Mouse (Mus musculus) spleen, postnatal 4 days (tissue): ENCODE results near the gene Olfr159.

ENCODE experiments used
- DNase-seq, 2 experiments: peaks; one replicate each; pipeline ENCODE4 v3.0.0; 2022; ENCODE audit warnings: low spot score in 2 of 2

Olfr159 gene

DNA sequence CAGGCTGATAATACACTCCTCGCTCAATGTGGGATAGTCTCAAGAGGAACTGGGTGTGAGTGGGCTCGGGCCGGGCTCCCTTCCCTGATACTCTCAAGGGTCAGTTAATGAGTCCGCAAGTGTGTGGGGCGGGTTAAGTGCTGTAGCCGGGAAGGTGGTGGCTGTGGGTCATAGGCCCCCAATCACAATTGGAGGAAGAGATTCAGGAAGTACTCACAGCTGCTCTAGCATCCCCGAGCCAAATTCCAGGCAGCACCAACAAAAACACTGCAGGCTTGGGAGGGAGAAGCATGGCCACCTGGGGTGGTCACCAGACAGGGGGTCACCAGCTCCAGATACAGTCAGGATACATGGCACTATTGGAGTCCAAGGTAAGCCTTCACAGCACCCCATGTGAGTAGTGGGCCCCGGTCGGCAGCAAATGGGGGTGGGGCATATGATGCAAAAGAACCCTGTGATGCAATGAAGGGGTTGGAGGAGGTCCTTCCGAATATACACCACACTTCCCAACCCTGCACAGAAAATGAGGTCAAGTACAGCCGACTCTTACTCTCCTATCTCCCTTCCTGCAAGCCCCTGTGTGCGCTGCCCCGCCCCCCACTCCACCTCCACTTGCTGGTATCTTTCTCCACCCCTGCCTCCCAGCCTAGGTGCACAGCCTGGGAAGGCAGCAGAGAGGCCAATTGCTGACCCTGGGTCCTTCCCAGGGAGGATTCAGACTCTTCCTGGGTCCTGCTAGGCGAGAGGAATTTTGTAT lies 40.8 kb downstream of the Olfr159 start, which contains the start of gene Spaar:
Spaar (plus strand) TSS at position 241 of the 757 bp plus-strand sequence.
- no peak for DNase-seq

DNA sequence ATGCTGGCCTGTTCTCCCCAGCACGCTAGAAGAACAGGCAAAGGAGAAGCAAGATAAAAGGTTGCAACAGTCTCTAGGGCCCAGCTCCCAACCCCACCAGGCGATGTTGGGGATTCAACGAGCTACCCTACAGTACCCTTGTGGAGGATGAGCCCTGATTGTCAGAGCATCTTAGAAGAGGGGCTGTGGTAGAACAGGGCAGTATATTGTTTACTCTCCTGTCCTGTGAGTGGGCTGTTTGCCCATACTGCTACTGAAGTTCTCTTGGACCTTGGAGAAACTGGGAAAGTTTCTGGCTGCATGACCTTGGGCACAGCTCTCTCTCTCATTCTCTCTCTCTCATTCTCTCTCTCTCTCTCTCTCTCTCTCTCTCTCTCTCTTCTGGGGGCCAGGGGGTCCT lies 41.7 kb downstream of the Olfr159 start:
- no peak for DNase-seq

DNA sequence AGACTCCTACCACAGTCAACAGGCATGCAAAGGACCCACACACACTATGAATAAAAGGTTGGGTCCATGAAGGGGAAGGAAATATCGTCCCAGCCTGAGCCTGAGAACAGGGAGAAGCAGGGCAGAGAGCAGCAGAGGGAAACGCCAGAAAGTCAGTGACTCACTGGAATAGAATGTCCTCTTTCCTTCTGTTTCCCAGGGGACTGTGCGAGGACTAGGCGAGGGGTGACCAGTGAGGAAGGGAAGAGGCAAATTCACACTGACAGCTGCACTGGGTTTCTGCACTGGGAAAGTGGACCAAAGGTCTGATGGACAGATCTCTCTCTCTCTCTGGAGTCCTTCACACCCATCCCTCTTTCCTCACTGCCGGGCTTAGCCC lies 42.2 kb downstream of the Olfr159 start:
- DNase-seq = no peak

DNA sequence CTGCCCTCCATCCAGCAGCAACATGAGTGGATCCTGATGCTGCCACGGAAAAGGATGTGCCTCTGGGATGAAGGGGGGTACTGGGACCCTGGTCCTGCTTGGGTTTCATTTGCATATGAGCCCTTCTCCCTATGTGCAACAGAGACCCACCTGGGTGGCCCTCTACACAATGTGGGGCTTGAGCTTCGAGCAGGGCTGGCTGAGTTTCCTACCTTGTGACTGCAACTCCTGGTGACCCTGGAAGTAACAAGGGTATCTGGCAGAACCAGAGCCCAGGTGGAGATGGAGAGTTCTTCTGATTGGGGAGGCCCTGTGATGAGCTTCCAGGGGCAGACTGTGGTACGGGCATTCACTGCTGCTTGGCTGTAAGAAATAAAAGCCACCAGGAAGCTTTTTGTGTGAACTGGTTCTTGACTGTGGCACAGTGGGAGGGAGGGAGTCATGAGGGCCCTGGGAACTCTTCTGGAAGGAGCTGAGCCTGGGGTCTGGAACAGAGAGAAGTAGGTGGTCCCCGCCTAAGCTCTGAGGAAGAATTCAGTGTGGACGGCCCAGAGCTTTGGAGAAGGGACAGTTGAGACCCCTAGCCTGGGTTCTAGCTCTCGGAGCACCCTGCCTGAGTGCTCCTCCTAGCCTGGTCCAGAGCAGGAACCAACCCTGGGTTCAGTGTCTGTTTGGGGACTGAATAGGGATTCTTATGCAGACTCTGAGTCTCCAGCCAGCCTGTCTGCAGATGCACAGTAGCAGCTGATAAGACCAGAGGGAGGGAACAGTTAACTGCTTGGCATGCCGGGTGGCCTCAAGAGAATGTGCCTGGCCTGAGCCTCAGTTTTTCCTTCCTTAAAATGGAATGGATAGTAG lies 42.9 kb downstream of the Olfr159 start:
- DNase-seq = no peak

DNA sequence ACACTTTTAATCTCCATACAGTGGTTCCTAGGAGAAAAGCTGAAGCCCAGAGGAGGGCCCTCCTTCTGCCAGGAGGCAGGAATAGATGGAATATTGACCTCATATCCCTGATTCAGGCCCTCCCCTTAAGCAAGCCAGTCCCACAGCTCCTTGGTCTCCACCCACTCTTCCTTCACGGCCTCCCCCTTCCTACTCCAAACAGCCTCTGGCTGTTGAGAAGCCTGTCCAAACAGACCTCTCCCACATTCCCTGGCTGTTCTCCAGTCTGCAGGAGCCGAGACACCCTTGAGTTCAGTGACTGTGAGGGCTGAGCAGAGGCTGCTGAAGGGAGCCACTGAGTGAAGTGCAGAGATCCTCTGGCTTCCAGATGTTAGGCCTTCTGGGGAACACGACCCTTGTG lies 43.8 kb downstream of the Olfr159 start, which contains the start of gene Hrct1:
Hrct1 (plus strand) TSS at position 194 of the 400 bp plus-strand sequence.
- no peak for DNase-seq

DNA sequence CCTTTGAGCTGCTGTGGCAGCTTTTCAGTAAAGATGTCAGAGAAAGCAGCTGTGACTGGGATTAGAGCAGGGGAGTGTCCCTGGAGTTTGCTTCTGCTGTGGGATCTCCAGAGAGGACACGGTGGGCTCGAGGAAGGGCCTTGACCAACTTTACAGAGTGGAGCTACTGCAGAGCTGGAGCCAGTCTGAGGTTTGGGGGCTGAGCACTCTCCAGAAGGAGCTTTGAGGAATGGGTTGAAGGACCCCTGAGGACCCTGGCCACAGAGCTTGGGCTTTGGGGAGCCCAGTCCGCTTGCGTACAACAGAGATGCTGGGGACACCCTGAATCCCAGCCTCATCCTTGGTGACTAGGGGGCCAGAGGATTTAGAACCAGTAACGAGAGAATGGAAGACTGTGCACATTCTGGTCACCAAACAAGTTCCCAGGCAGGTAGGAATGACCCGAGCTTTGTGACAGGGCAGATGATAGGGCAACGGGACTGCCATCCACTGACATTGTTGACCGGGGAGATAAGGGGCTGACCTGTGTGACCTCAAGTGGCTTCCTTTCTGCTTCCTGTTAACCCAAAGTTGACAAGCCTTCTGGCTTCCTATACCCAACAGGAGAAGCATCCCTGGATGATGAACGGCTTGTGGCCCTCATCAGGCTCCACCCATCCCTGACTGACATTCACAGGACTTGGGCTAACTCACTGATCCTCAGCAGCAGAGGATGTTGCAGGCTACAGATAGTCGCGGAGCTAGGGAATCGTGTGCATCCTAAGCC lies 44.4 kb downstream of the Olfr159 start:
- no peak for DNase-seq

DNA sequence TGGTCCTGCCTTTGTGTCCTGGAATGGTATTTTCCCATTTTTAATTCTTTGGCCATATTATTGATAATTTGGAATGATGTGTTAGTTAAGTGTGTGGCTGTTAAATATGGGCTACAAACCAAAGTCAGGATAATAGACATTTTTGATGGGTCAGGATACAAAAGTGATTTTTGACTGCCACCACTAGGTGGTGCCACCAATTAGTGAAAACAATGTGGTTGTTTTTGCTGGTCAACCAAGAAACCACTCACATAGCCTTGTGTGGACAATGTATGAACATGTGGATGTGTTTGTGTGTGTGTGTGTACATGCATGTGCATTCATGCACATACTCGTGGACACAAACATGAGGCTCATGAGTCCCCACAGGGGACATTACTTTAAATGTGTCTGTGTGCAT lies 46.0 kb downstream of the Olfr159 start:
- DNase-seq = no peak

DNA sequence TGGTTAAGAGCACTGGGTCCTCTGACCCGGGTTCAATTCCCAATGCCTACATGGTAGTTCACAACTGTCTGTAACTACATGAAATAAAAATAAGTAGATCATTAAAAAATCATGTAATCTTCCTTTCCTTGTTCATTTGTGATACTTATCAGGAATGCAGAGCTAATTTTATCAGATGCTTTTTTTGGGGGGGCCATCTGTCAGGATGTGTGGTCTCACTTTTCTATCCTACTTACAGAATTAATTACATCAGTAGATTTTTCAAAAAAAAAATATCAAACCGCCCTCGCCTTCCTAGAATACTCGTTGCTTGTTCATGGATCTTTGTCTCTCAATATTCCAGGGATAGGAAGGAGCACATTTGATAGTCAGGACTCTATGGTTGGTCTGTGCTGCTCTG lies 48.6 kb downstream of the Olfr159 start:
- no peak for DNase-seq

DNA sequence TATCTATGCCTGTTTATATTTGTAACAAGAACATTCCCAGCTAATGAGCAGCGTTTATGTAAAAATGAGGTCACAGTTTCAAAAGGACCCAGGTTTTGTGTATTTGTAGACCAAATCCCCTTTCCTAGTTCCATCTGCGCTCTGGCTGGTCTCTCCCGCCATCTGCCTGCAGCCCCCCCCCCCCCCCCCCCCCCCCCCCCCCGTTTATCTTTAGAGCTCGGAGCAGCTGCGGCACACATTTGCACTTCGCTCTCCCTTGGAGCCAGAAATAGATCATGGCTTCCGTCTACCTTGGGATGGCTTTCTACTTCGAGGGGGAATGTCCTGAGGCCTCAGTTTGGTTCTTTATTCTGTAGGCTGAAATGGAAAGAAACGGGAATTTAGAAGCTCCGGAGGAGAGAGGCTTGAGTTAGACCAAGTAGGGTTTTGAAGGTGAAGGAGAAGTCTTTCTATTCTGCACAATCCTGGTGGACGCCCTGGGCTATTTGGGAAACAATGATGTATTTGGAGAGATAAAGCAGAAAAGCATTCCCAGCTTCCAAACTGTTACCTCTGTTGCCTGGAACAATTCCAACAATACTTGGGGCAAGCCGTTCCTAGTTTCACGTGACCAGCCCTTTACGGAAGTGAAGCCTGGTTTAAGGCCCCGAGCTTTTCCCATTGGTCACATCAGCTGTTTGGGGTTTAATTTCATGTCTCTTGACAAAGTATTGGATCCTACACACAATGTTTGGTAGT lies 50.1 kb downstream of the Olfr159 start:
- no peak for DNase-seq
